Mouse (Mus musculus) central nervous system, embryonic 18 days (tissue): Measurements from ENCODE around the gene Ect2. TPM values are rescaled to one million over a fixed set of nuclear protein-coding genes. Genes with fewer than 3 reads are reported as not detected.

ENCODE experiments used
- polyA plus RNA-seq: library from polyadenylated mRNA; depleted of rRNA; stranded (reverse); fragments of >200 nt; gene quantifications from 2 replicates; pipeline ENCODE4 v1.2.3, GENCODE M21; 2012; rRNA removed

Ect2 gene
- polyA plus RNA-seq: 5.1 and 6.2 TPM in 2 replicates

DNA sequence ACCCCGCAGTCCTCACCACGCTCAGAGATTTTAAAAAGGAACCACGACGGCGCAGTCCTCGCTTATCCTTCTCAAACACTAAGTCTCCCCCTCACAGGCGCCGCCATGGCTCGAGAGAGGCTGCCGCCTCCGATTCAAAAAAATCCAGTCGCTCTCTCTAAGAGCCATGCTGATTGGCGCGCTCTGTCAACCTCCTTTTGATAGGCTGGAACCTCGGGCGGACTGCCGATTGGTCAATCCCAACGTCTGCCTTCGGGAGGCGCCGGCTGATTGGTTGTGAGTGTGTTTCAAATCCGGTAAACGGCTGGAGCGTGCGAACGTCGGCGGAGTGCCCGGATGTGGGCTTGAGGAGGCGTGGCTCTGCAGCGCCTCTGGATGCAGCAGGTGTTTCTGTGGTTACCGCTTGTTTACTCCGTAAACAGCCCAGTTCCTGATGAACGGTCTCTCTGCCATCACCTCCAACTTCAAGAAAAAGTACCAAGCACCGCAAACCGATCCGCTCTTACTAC, at the start of gene Ect2:
Ect2 (minus strand) TSS at position 178 of the 509 bp plus-strand sequence.

DNA sequence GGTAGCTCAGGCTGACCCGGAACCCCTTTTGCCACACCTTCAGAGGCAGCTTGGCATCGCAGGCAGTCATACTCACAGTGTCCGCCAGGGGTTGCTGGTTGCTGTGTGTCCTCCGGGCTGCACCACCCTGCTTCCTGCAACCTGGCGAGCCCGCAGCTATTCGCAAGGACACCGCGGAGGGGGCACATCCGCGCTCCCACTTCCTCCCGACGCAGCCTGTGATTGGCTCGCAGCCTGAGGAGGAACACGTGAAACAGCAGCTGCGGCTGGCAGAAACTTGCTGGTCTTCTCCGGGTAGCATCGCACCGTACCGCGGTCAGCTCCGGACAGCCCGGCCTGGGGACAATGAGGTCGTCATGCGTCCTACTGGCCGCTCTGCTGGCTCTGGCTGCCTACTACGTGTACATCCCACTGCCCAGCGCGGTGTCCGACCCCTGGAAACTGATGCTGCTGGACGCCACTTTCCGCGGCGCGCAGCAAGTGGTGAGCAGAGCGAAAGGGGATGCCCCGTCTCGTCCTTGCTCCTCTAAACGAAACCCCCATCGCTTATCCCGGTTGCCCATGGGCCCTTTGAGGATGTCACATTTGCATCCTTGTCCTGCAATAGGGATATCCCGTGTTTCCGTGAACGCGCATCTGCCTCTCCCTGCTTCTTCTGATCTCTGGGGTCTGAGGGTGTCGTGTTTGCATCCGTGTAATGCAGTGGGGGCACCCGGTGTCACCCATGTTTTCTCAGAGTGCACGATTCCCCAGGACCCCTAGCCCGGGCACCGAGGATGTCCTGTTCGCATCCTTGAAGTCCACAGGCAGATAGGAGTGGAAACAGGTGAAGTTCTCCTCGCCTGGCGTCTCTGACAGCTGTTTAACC, 29.3 kb upstream of the Ect2 start, which contains the start of gene Nceh1:
Nceh1 (plus strand) TSS at position 233 of the 868 bp plus-strand sequence.

Other genes starting within 250 kb of the Ect2 start
- 7.6 and 9.4 TPM in 2 replicates for gene Nceh1, start 29.1 kb upstream of the Ect2 start, polyA plus RNA-seq
- 0.45 and 0.56 TPM in 2 replicates for gene Tnfsf10, start 163.2 kb upstream of the Ect2 start, polyA plus RNA-seq
- 0.21 and 0.27 TPM in 2 replicates for gene Ghsr, start 217.5 kb upstream of the Ect2 start, polyA plus RNA-seq